Mouse (Mus musculus) lung, adult 2 months (tissue): Measurements from ENCODE around the gene Nosip.

Experiments
- CTCF ChIP-seq: fragments of 200-500 bp; IDR thresholded peaks from 2 replicates; pipeline ENCODE4 v1.5.1; 2011; ENCODE audit warnings: mild to moderate bottlenecking, low read length, control low read depth; ENCODE audit not compliant: insufficient read depth
- POLR2A ChIP-seq: fragments of 200-500 bp; IDR thresholded peaks from 2 replicates; pipeline ENCODE4 v1.6.1; 2011; ENCODE audit warnings: low read depth, mild to moderate bottlenecking, control low read depth, low read length, borderline replicate concordance; ENCODE audit errors: extremely low read depth

- TF ChIP-seq CTCF (no peak), POLR2A (no peak)
Observed at GRCm38 (mm10) chr7:45112529-45112928, 50.3 kb downstream of the Nosip start.
